Mouse (Mus musculus) mouse embryonic stem cell (cell line): Measurements from ENCODE around the gene Rnf214.

ENCODE experiments used
- in situ Hi-C, 2 experiments: fragments of 300-500 bp; cut with MboI; formaldehyde crosslinking; loops; 1 replicate in 1 of 2; 3 replicates in 1 of 2; pipeline ENCODE4 v1.14.3; 2019 to 2020; ENCODE audit warnings: low sequenced_read_pairs in 2 of 2, low pct_unique_long_range_greater_than_20kb in 1 of 2, mixed read lengths in 1 of 2; ENCODE audit not compliant: unreplicated experiment in 1 of 2

Rnf214 gene

DNA sequence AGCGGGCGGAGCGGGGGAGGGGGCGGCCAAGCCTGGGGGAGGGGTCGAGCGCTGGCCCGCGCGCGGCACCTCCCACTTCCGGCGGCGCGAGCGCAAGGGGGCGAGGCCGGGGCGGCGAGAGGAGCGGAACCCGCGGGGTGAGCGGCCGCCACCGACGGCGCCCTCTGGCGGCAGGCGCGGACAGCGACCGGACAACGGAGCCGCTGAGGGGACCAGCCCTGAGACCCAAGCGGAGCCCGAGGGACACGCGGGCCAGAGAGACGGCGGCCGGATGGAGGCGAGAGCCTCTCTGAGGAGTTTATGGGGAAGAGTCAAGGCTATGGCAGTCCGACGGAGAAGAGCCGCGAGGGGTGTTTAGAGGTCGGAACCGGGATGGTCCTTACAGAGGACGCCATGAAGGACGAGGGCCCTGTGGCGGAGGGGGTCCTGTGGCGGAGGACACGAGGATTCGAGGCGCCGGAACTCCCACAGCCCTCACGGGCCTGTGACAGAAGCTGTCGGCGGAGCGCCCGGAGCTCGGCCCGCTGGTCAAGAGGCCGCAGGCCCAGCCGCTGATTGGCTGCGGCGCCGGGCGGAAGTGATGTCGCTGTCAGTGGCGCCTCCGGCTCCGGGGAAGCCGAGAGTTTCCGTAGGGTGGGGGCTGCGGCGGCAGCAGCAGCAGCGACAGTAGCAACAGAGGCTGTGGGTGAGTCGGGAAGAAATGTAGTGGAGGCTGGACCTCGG is at the start of gene Rnf214, which contains the start of gene Pcsk7:
Gene Rnf214 (minus strand): TSS at position 557 of the 723 bp plus-strand sequence.
Gene Pcsk7 (plus strand): TSS at position 143 of the 723 bp plus-strand sequence.
- in situ Hi-C loops, result no loop called here

DNA sequence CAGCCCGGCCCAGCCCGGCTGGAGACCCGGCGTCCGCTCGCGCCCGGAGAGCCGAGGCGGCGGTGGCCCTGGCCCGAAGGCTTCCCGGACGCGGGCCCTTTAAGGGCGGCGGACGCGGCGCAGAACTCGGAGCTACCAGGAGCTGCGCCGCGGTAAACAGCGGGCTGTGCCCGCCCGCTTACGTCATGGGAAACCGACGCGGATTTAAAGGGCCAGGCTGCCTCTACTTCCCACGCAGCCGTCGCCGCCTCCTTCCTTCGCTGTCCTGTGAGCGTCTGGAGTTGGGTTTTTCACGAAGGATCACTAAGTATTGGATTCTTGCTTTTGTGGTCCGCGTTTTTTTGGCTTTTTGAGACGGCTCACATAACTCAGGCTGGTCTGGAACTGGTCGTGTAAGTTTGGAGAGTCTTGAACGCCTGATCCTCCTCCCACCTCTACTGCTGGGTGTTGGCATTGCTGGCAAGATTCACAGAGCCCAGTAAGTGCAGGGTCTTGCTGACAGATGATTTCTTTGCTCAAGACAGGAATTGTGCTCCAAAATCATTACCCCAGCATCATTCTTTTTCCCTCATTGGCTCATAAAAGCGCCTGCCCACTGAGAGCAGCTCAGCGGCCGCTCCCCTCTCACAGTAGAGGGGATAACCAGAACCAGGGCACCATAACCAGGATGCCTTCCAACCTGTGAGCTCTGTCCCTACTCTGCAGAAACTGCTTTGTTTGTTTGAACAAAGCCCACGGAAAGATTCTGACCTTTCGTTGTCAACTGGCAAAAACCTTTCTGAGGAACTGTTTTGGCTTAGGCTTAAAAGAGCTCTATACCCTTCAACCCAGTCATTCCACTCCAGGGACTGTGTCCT is 48.6 kb upstream of the Rnf214 start, which contains the start of gene Sidt2:
Gene Sidt2 (minus strand): TSS at position 152 of the 857 bp plus-strand sequence.
- in situ Hi-C loops, result no loop called here

DNA sequence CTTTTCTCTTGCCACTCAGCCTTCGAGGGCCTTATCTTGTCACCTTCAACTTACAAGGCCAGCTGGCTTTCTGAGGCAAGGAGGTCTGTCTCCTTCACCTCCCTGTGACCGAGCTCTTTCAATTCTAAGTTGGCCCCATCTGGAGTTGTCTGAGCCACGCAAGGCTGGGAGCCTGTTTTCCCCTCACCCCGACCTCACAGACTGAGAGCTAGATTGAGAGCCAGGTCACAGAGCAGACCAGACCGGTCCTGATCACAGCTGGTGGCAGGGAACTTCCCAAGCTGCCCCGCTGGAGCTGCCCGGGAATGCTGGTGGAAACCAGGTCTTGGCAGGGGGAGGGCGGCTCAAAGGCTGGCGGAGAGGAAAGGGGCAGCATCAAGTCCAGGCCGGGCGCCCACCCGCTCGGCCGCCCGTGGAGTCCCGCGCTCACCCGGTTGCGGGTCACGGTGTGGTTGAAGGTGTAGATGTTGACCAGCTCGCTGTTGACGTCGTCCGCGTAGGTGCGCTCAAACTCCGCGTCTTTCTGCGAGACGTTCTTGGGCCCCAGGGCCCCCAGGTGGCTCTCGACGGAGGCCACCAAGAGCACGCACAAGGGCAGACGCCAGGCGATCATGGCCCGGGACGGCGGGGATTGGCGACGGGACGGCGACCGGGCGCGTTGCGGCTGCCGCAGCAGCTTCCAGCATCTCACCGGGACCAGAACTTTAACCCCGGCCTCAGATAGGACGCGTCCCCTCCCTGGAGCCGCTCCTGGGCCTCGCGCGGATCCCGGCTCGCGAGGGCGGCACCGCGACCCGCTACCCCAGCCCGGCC is 47.8 kb upstream of the Rnf214 start:
- in situ Hi-C loops, result no loop called here

DNA sequence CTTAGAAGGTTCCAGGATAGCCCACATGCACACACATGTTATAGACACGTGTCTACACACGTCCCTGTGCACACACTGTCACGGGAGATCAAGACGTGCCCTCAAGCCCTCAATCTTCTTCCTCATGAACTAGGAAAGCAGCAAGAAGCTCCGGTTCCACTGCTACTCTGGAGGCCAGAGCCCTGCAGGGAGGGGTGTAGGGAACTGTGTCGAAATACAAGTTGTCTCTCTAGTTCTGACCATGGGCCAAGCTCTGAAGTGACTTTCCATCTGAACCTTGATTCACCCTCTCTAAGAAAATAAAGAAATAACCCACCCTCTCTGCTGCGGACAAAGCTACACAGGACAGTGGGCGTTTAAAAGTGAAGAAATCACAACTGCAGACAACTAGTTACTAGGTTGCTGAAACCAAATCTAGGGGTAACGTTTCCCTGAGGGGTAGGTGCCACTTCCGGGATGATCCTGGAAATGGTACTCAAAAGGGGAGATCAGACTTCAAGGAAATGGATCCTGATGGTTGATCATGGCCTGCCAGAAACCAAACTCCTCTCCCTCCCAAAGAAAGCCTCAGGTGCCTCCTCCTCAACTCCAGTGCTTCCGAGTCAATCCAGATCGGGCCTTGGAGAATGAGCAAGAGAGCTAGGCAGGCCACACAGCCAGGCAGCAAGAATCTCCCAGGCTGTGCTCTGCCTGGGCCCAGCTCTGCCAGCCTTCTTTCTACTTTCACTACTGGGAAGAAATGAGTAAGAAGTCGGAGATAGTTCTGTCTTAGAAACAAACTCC is 47.0 kb upstream of the Rnf214 start:
- in situ Hi-C loops, result no loop called here

DNA sequence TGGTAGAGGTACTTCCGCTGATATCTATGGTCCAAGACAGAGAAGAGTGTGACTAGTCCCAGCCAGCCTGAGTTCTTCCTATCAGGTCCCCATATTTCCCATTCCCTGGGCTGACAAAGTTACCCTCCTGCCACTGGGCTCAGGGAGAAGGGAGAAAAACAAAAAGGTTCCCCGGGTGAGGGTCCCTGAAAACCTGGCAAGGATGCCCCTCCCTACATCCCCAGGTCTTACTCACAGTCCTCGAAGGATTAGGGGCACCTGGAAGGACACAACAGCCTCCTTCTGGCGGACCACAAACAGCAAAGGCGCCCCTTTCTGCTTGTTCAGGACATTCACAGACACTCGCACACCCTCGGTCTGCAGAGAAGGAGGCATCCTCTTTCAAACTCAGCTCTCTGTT is 46.2 kb upstream of the Rnf214 start:
- in situ Hi-C loops, result no loop called here

GRCm38 (mm10) chr9:45952057-45952456 is 45.3 kb upstream of the Rnf214 start:
- in situ Hi-C loops, result no loop called here

DNA sequence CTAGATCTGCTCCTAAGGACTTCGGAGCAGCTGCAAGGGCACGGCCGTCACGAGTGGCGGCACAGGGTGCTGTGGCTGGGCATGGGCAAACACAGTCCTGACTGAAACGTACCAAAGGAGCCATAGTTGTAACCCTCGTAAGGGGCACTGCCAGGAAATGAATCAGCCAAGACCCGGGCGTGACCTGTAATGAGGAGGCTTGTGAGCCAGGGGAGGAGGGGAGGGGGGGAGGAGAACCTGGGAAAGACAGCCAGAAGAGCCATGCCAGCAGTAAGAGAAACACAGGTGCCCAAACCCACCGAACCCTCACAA is 40.1 kb upstream of the Rnf214 start:
- in situ Hi-C loops, result no loop called here

GRCm38 (mm10) chr9:45946182-45946871 is 39.6 kb upstream of the Rnf214 start:
- in situ Hi-C loops, result no loop called here

- in situ Hi-C loops, result no loop called here
These were observed 39.0 kb upstream of the Rnf214 start for GRCm38 (mm10) chr9:45945721-45946120.

- in situ Hi-C loops, result no loop called here
These were observed 38.0 kb upstream of the Rnf214 start for GRCm38 (mm10) chr9:45944506-45945400.

GRCm38 (mm10) chr9:45943628-45944505 is 37.2 kb upstream of the Rnf214 start:
- in situ Hi-C loops, result no loop called here

- in situ Hi-C loops, result no loop called here
These were observed 36.2 kb upstream of the Rnf214 start for GRCm38 (mm10) chr9:45942916-45943315.

DNA sequence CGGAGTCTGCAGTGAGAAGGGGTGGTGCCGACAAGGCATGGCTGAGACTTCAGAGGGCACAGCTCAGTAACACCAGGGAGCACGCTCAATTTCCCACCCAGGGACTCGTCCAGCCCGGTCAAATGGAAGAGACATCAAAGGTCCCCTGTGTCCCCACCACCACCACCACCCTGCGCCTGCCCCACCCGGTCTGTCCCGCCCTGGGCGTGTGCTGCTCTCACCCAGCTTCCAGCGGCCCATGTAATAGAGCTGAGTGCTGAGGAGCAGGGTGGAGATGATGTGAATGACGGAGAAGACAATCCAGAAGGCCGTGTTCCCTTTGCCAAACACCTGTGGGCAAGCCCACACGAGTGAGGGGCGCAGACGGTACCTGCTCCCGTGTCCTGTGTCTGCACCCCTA is 35.8 kb upstream of the Rnf214 start:
- in situ Hi-C loops, result no loop called here

GRCm38 (mm10) chr9:45941329-45941888 is 34.7 kb upstream of the Rnf214 start:
- in situ Hi-C loops, result no loop called here

GRCm38 (mm10) chr9:45939794-45940193 is 33.1 kb upstream of the Rnf214 start:
- in situ Hi-C loops, result no loop called here
